Mouse (Mus musculus): Measurements from ENCODE around the gene Lrrc34. TPM values are rescaled to one million over a fixed set of nuclear protein-coding genes. Genes with fewer than 3 reads are reported as not detected.
A peak's percentile ranks its signal among the peaks of the same experiment; 100 is the strongest.

Lrrc34 gene
- 0.40 and 0.48 TPM in 2 replicates for polyA plus RNA-seq (2015; fragmentation: Nextera tagmentation; extraction: Ambion mirVana)

GRCm38 (mm10) chr3:30647440-30648090 lies at the start of gene Lrrc34:
Gene Lrrc34, minus strand, starts transcription at chr3:30647869.
- Histone ChIP-seq H3K36me3 (no peaks in the 10 kb centered on the region), H3K27me3 (replicated peaks) (peaks cover 8% of the 10 kb centered on the region; the same call in 1 of the 2 replicates), H3K4me1 (replicated peaks) (peaks cover 16% of the 10 kb centered on the region; the same call in 1 of the 2 replicates), H3K4me2 (replicated peaks) (peak within 1 kb of the TSS; percentile 83), H3K4me3 (replicated peaks) (peak within 1 kb of the TSS; percentile 35), H3K27ac (no peak within 1 kb of the TSS), H3K9ac (peak within 1 kb of the TSS; percentile 49), H3K9me3 (no peaks in the 10 kb centered on the region)
- WGBS: 2% methylated on average over 25 of the region's 25 CpGs
- peak; percentile 89 for ATAC-seq

DNA sequence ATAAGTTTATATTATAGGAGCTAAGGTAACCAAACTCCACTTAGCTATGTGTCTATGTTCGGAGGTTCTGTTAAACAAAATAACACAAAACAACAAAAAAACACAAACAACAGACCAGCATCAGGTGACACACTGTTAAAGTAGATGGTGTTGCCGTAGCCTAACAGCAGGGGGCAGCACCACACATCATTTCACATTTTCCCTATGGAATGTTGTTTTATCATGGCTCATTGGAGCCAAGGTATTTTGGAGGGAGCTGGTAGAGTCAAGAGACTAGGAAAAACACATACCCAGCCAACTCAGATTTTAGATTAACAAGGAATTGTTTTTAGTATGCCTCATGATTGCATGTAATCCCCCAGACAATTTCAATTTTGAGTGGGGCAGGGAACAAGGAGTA lies 48.7 kb upstream of the Lrrc34 start:
- 15% methylated on average over 2 of the region's 2 CpGs for WGBS
- no peaks in the 10 kb centered on the region for H3K27me3 ChIP-seq (replicated peaks)
- peak; percentile 63; the same call in 1 of the 2 replicates for ATAC-seq
- H3K4me3 ChIP-seq (replicated peaks): no peak overlapping the region
- no peaks in the 10 kb centered on the region for H3K4me1 ChIP-seq (replicated peaks)
- H3K27ac ChIP-seq: no peak overlapping the region
- H3K9me3 ChIP-seq: no peaks in the 10 kb centered on the region
- no peaks in the 10 kb centered on the region for H3K36me3 ChIP-seq
- H3K9ac ChIP-seq: no peak overlapping the region
- H3K4me2 ChIP-seq (replicated peaks): no peak overlapping the region

DNA sequence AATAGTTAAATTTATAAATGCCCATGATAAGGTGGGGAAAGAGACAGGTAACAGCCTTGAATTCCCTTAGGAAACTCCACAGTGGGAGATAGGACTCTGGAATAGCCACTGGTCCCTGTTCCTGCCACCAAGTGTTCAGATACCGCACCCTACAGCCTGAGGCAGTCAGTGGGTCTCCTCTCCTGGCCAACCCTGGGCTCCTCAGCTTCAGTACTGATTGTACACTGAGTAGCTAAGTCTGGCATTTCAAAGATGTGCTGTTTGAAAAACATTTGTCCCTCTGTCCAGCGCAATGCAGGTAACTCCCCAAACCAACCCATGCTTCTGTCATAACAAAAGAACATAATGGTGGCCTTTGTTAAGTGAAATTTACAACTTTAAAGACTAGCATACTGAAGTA lies 48.0 kb upstream of the Lrrc34 start:
- no peaks in the 10 kb centered on the region for H3K36me3 ChIP-seq
- no peak for ATAC-seq
- H3K27me3 ChIP-seq (replicated peaks): no peaks in the 10 kb centered on the region
- WGBS: 92% methylated on average over 2 of the region's 2 CpGs
- H3K4me1 ChIP-seq (replicated peaks): no peaks in the 10 kb centered on the region
- no peak overlapping the region for H3K4me3 ChIP-seq (replicated peaks)
- no peak overlapping the region for H3K9ac ChIP-seq
- no peak overlapping the region for H3K4me2 ChIP-seq (replicated peaks)
- no peaks in the 10 kb centered on the region for H3K9me3 ChIP-seq
- H3K27ac ChIP-seq: no peak overlapping the region

DNA sequence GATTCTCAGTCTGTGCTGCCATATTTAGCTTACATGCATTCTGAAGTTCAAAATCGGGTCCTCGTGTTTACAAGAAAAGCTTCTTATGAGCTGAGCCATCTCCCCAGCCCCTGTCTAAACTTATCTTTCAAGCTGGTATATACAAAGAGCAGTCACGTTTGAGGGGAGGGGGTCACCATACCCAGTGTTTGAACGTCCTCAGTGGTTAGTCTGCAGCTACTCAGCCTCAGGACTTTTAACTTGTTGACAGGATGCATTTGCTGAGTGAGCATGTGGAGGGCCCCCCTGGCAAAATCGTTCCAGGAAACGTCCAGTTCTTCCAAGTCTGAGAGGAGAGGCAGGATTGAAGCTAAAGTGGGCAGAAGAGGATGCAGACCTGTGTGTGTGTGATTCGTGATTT lies 43.3 kb upstream of the Lrrc34 start:
- H3K36me3 ChIP-seq: no peaks in the 10 kb centered on the region
- H3K27ac ChIP-seq: no peak overlapping the region
- no peaks in the 10 kb centered on the region for H3K4me1 ChIP-seq (replicated peaks)
- no peaks in the 10 kb centered on the region for H3K9me3 ChIP-seq
- no peaks in the 10 kb centered on the region for H3K27me3 ChIP-seq (replicated peaks)
- no peak overlapping the region for H3K9ac ChIP-seq
- ATAC-seq: no peak
- WGBS: 42% methylated on average over 7 of the region's 7 CpGs
- no peak overlapping the region for H3K4me3 ChIP-seq (replicated peaks)
- no peak overlapping the region for H3K4me2 ChIP-seq (replicated peaks)

DNA sequence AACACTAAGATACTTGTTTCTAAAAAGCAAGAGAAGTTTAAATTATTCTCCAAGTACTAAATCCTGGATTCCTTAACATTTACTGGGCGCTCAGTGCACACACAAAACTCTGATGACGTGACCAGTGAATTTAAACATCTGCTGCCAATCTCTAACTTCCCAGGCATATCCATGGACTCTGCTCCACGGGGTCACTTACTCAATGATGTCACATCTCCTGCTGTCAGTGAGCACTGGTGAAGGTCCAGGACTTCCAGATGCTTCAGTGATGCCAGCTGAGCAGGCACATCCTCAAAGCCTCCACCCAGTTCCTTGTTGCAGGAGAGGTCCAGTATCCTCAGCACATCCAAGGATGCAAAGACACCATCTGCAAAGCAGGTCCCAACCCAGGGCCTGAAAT lies 39.5 kb upstream of the Lrrc34 start:
- H3K27me3 ChIP-seq (replicated peaks): no peaks in the 10 kb centered on the region
- ATAC-seq: no peak
- H3K4me3 ChIP-seq (replicated peaks): no peak overlapping the region
- no peaks in the 10 kb centered on the region for H3K4me1 ChIP-seq (replicated peaks)
- no peak overlapping the region for H3K4me2 ChIP-seq (replicated peaks)
- H3K36me3 ChIP-seq: no peaks in the 10 kb centered on the region
- H3K27ac ChIP-seq: no peak overlapping the region
- H3K9me3 ChIP-seq: no peaks in the 10 kb centered on the region
- WGBS: 75% methylated on average over 3 of the region's 3 CpGs
- no peak overlapping the region for H3K9ac ChIP-seq

DNA sequence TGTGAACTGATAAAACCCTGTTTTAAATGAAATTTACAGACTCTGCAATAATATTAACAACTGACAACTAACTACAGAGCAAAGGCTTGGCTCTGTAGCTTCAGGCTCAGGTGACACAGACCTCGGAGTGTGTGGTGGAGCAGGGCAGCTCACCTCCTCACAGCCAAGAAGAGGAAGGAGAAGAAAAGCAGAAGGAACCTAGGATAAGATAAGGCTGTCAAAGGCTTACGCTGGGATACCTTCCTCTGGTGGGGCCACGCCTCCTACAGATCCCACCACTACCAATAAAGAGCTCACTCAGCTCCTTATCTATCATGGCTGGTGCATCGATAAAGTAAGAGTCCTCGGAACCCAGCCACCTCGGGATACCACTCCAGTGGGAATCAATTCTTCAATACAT lies 35.5 kb upstream of the Lrrc34 start:
- Histone ChIP-seq H3K27me3 (replicated peaks) (no peaks in the 10 kb centered on the region), H3K9ac (no peak overlapping the region), H3K27ac (no peak overlapping the region), H3K4me3 (replicated peaks) (no peak overlapping the region), H3K4me2 (replicated peaks) (no peak overlapping the region), H3K9me3 (no peaks in the 10 kb centered on the region), H3K36me3 (no peaks in the 10 kb centered on the region), H3K4me1 (replicated peaks) (no peaks in the 10 kb centered on the region)
- ATAC-seq: no peak
- 60% methylated on average over 6 of the region's 6 CpGs for WGBS

- no peak overlapping the region for H3K4me3 ChIP-seq (replicated peaks)
- no peaks in the 10 kb centered on the region for H3K4me1 ChIP-seq (replicated peaks)
- ATAC-seq: no peak
- no peak overlapping the region for H3K27ac ChIP-seq
- H3K36me3 ChIP-seq: no peaks in the 10 kb centered on the region
- no peaks in the 10 kb centered on the region for H3K9me3 ChIP-seq
- H3K27me3 ChIP-seq (replicated peaks): no peaks in the 10 kb centered on the region
- no peak overlapping the region for H3K9ac ChIP-seq
- 78% methylated on average over 9 of the region's 9 CpGs for WGBS
- no peak overlapping the region for H3K4me2 ChIP-seq (replicated peaks)
These were observed 10.8 kb upstream of the Lrrc34 start for GRCm38 (mm10) chr3:30658486-30658885.

- Histone ChIP-seq H3K27me3 (replicated peaks) (no peaks in the 10 kb centered on the region; the same call in 1 of the 2 replicates), H3K9ac (no peak overlapping the region), H3K4me3 (replicated peaks) (no peak overlapping the region), H3K27ac (no peak overlapping the region), H3K4me1 (replicated peaks) (no peaks in the 10 kb centered on the region), H3K9me3 (no peaks in the 10 kb centered on the region), H3K36me3 (no peaks in the 10 kb centered on the region), H3K4me2 (replicated peaks) (no peak overlapping the region)
- 82% methylated on average over 5 of the region's 5 CpGs for WGBS
- ATAC-seq: no peak
These were observed 8.3 kb upstream of the Lrrc34 start for GRCm38 (mm10) chr3:30655937-30656336.

GRCm38 (mm10) chr3:30650062-30650841 lies 2.6 kb upstream of the Lrrc34 start:
- H3K36me3 ChIP-seq: no peaks in the 10 kb centered on the region
- no peak overlapping the region for H3K27ac ChIP-seq
- H3K4me1 ChIP-seq (replicated peaks): peaks cover 16% of the 10 kb centered on the region; the same call in 1 of the 2 replicates
- H3K9me3 ChIP-seq: no peaks in the 10 kb centered on the region
- H3K27me3 ChIP-seq (replicated peaks): peaks cover 8% of the 10 kb centered on the region; the same call in 1 of the 2 replicates
- WGBS: under 1% methylated on average over 41 of the region's 41 CpGs
- ATAC-seq: peak; percentile 85
- H3K4me3 ChIP-seq (replicated peaks): peak overlapping the region; percentile 39
- H3K9ac ChIP-seq: peak overlapping the region; percentile 32; the same call in 1 of the 2 replicates
- peak overlapping the region; percentile 84 for H3K4me2 ChIP-seq (replicated peaks)

DNA sequence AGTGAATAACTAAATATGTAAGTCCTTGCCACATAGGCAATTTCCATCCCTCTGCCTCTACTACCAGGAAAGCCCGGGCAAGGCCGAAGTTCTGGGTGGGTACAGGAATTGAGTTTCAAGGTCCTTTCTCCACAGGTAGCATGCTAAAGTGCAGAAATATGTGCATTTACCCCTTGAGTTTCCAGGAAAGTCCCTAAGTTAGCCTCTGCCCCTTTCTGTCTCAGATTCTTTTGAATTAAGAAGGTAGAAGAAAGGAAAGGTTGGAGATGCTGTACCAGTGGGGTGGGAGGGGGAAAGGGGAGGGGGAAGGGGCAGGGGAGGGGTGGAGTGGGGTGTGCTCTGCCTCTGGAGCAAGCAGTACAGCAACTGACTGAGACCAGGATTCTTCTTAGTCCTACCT lies 797 bp upstream of the Lrrc34 start:
- H3K27me3 ChIP-seq (replicated peaks): peaks cover 8% of the 10 kb centered on the region; the same call in 1 of the 2 replicates
- H3K36me3 ChIP-seq: no peaks in the 10 kb centered on the region
- no peak overlapping the region for H3K27ac ChIP-seq
- no peak overlapping the region for H3K4me3 ChIP-seq (replicated peaks)
- H3K9me3 ChIP-seq: no peaks in the 10 kb centered on the region
- ATAC-seq: no peak
- 93% methylated on average over 2 of the region's 2 CpGs for WGBS
- H3K9ac ChIP-seq: no peak overlapping the region
- H3K4me1 ChIP-seq (replicated peaks): peaks cover 16% of the 10 kb centered on the region; the same call in 1 of the 2 replicates
- no peak overlapping the region for H3K4me2 ChIP-seq (replicated peaks)

- Histone ChIP-seq H3K4me3 (replicated peaks) (no peak overlapping the region), H3K36me3 (no peaks in the 10 kb centered on the region), H3K9ac (no peak overlapping the region), H3K27me3 (replicated peaks) (peaks cover 8% of the 10 kb centered on the region; the same call in 1 of the 2 replicates), H3K9me3 (no peaks in the 10 kb centered on the region), H3K27ac (no peak overlapping the region), H3K4me2 (replicated peaks) (no peak overlapping the region), H3K4me1 (replicated peaks) (peaks cover 16% of the 10 kb centered on the region; the same call in 1 of the 2 replicates)
- no peak for ATAC-seq
- 53% methylated on average over 8 of the region's 8 CpGs for WGBS
These were observed 908 bp downstream of the Lrrc34 start for GRCm38 (mm10) chr3:30646761-30647160.

- WGBS: 72% methylated on average over 2 of the region's 2 CpGs
- Histone ChIP-seq H3K36me3 (no peaks in the 10 kb centered on the region), H3K9ac (no peak within 1 kb of the TSS), H3K27me3 (replicated peaks) (peaks cover 8% of the 10 kb centered on the region; the same call in 1 of the 2 replicates), H3K27ac (no peak within 1 kb of the TSS), H3K4me1 (replicated peaks) (0 out of 2 replicates have a peak, but pooled peaks cover 10% of the 10 kb centered on the region), H3K4me2 (replicated peaks) (no peak within 1 kb of the TSS), H3K4me3 (replicated peaks) (no peak within 1 kb of the TSS), H3K9me3 (no peaks in the 10 kb centered on the region)
- no peak for ATAC-seq
These were observed 3.5 kb downstream of the Lrrc34 start, which contains the start of gene Lrriq4 for GRCm38 (mm10) chr3:30644207-30644606. Gene Lrriq4, plus strand, starts transcription at chr3:30644507.

Data from intestine, embryonic 15.5 days (tissue).